Mouse (Mus musculus) CH12.LX (cell line): Measurements from ENCODE around the gene Sdhaf1. TPM values are rescaled to one million over a fixed set of nuclear protein-coding genes. Genes with fewer than 3 reads are reported as not detected.

ENCODE experiments used
- DNase-seq: peaks from one replicate; pipeline ENCODE4 v3.0.0-alpha.2; 2013; ENCODE audit errors: extremely low read depth
- H3K27ac ChIP-seq: 2 replicates; pipeline ENCODE4 v1.5.1; 2012; ENCODE audit warnings: low read depth, mild to moderate bottlenecking, control low read depth, moderate library complexity; ENCODE audit not compliant: insufficient read depth
- H3K27me3 ChIP-seq: replicated peaks from 2 replicates; pipeline ENCODE3; 2012; ENCODE audit warnings: inconsistent platforms
- H3K36me3 ChIP-seq, 2 experiments: replicated peaks in 1 of 2; 2 replicates each; pipeline versions ENCODE3 to v1.6.1; 2012; ENCODE audit warnings: inconsistent platforms in 1 of 2, low read length in 1 of 2, mild to moderate bottlenecking in 1 of 2, mixed read lengths in 1 of 2, moderate library complexity in 1 of 2; ENCODE audit not compliant: control insufficient read depth in 1 of 2, insufficient read depth in 1 of 2
- H3K4me1 ChIP-seq, 2 experiments: 2 replicates each; pipeline ENCODE4 v1.6.1; 2012; ENCODE audit warnings: inconsistent platforms in 1 of 2, moderate library complexity in 1 of 2; ENCODE audit not compliant: insufficient read depth in 2 of 2, control insufficient read depth in 1 of 2
- H3K4me2 ChIP-seq: 2 replicates; pipeline ENCODE4 v1.6.1; 2012; ENCODE audit warnings: low read depth, mild to moderate bottlenecking, control low read depth; ENCODE audit not compliant: poor library complexity, insufficient read depth, severe bottlenecking
- H3K4me3 ChIP-seq, 3 experiments: fragments of 150-350 bp in 1 of 3; sonication (generic) in 1 of 3; replicated peaks in 1 of 3; 2 replicates each; pipeline versions ENCODE3 to v1.5.1; 2011 to 2012; ENCODE audit warnings: low read depth in 2 of 3, low read length in 2 of 3, mild to moderate bottlenecking in 2 of 3, moderate library complexity in 2 of 3, control low read depth in 1 of 3, improper control_type of control experiment in 1 of 3, inconsistent platforms in 1 of 3, mixed read lengths in 1 of 3; ENCODE audit not compliant: poor library complexity in 1 of 3
- H3K79me2 ChIP-seq: replicated peaks from 2 replicates; pipeline ENCODE4 v1.6.1; 2012; ENCODE audit warnings: mild to moderate bottlenecking, moderate library complexity; ENCODE audit not compliant: control insufficient read depth, poor library complexity, insufficient read depth, severe bottlenecking; ENCODE audit errors: extremely low read depth
- H3K9ac ChIP-seq: 2 replicates; pipeline ENCODE4 v1.6.1; 2012; ENCODE audit warnings: low read depth, mild to moderate bottlenecking, control low read depth, moderate library complexity; ENCODE audit not compliant: insufficient read depth
- H3K9me3 ChIP-seq: replicated peaks from 2 replicates; pipeline ENCODE3; 2012; ENCODE audit warnings: low read length, inconsistent platforms, mixed read lengths
- CTCF ChIP-seq, 2 experiments: IDR thresholded peaks in 1 of 2; conservative IDR thresholded peaks in 1 of 2; 2 replicates each; pipeline ENCODE4 v1.5.1; 2011 to 2012; ENCODE audit warnings: low read depth in 2 of 2, low read length in 2 of 2, improper control_type of control experiment in 1 of 2, inconsistent platforms in 1 of 2, mild to moderate bottlenecking in 1 of 2, moderate library complexity in 1 of 2
- ELF1 ChIP-seq: IDR thresholded peaks from 2 replicates; pipeline ENCODE4 v1.6.1; 2014; ENCODE audit warnings: low read depth, mild to moderate bottlenecking, inconsistent platforms, low read length, improper control_type of control experiment
- EP300 ChIP-seq: IDR thresholded peaks from 2 replicates; pipeline ENCODE4 v1.6.1; 2011; ENCODE audit warnings: low read length, improper control_type of control experiment
- HCFC1 ChIP-seq: IDR thresholded peaks from 2 replicates; pipeline ENCODE4 v1.6.1; 2012; ENCODE audit warnings: low read depth, mild to moderate bottlenecking, inconsistent platforms, low read length, improper control_type of control experiment
- JUN ChIP-seq: IDR thresholded peaks from 2 replicates; pipeline ENCODE4 v1.6.1; 2011; ENCODE audit warnings: low read depth, mild to moderate bottlenecking, low read length, improper control_type of control experiment, moderate library complexity; ENCODE audit not compliant: insufficient read depth
- JUND ChIP-seq: conservative IDR thresholded peaks from 2 replicates; pipeline ENCODE4 v1.6.1; 2011; ENCODE audit warnings: low read depth, low read length, improper control_type of control experiment
- MAFK ChIP-seq: IDR thresholded peaks from 2 replicates; pipeline ENCODE4 v1.6.1; 2011; ENCODE audit warnings: low read length, improper control_type of control experiment; ENCODE audit not compliant: insufficient replicate concordance
- MAX ChIP-seq: IDR thresholded peaks from 2 replicates; pipeline ENCODE4 v1.6.1; 2011; ENCODE audit warnings: low read length, improper control_type of control experiment
- MEF2A ChIP-seq: IDR thresholded peaks from 2 replicates; pipeline ENCODE4 v1.6.1; 2014; ENCODE audit warnings: low read depth, mild to moderate bottlenecking, inconsistent platforms, low read length, improper control_type of control experiment, borderline replicate concordance
- MXI1 ChIP-seq: IDR thresholded peaks from 2 replicates; pipeline ENCODE4 v1.6.1; 2011; ENCODE audit warnings: mild to moderate bottlenecking, low read depth, low read length, improper control_type of control experiment
- MYC ChIP-seq: IDR thresholded peaks from 2 replicates; pipeline ENCODE4 v1.6.1; 2011; ENCODE audit warnings: low read depth, mild to moderate bottlenecking, improper control_type of control experiment, low read length
- NELFE ChIP-seq: IDR thresholded peaks from 2 replicates; pipeline ENCODE4 v1.6.1; 2011; ENCODE audit warnings: low read depth, low read length, improper control_type of control experiment
- PAX5 ChIP-seq: IDR thresholded peaks from 2 replicates; pipeline ENCODE4 v1.6.1; 2012; ENCODE audit warnings: low read length, inconsistent platforms, mixed read lengths
- POLR2AphosphoS2 ChIP-seq: IDR thresholded peaks from 2 replicates; pipeline ENCODE4 v1.6.1; 2011; ENCODE audit warnings: low read depth, low read length, improper control_type of control experiment
- RCOR1 ChIP-seq: conservative IDR thresholded peaks from 2 replicates; pipeline ENCODE4 v1.6.1; 2012; ENCODE audit warnings: low read depth, mild to moderate bottlenecking, inconsistent platforms, low read length, improper control_type of control experiment
- TCF12 ChIP-seq: IDR thresholded peaks from 2 replicates; pipeline ENCODE4 v1.6.1; 2014; ENCODE audit warnings: low read depth, mild to moderate bottlenecking, inconsistent platforms, low read length, improper control_type of control experiment
- UBTF ChIP-seq: IDR thresholded peaks from 2 replicates; pipeline ENCODE4 v1.6.1; 2012; ENCODE audit warnings: low read depth, mild to moderate bottlenecking, inconsistent platforms, low read length, improper control_type of control experiment, moderate library complexity
- USF1 ChIP-seq: IDR thresholded peaks from 2 replicates; pipeline ENCODE4 v1.6.1; 2014; ENCODE audit warnings: low read depth, mild to moderate bottlenecking, inconsistent platforms, low read length, improper control_type of control experiment
- ZC3H11A ChIP-seq: IDR thresholded peaks from 2 replicates; pipeline ENCODE4 v1.6.1; 2012; ENCODE audit warnings: low read depth, mild to moderate bottlenecking, inconsistent platforms, low read length, improper control_type of control experiment
- ZKSCAN1 ChIP-seq: IDR thresholded peaks from 2 replicates; pipeline ENCODE4 v1.6.1; 2012; ENCODE audit warnings: low read depth, inconsistent platforms, low read length, improper control_type of control experiment, borderline replicate concordance
- ZMIZ1 ChIP-seq: IDR thresholded peaks from 2 replicates; pipeline ENCODE4 v1.6.1; 2012; ENCODE audit warnings: low read depth, mild to moderate bottlenecking, inconsistent platforms, low read length, improper control_type of control experiment
- dilution Hi-C: fragments of 300-500 bp; cut with MboI; formaldehyde crosslinking; loops from 2 replicates; pipeline ENCODE4 v1.14.3; 2020; ENCODE audit warnings: low sequenced_read_pairs; ENCODE audit not compliant: extremely low pct_unique_long_range_greater_than_20kb, extremely low pct_ligation_motif_present
- in situ Hi-C: fragments of 300-500 bp; cut with MboI; formaldehyde crosslinking; loops from 3 replicates; pipeline ENCODE4 v1.14.3; 2019; ENCODE audit warnings: low sequenced_read_pairs, low pct_ligation_motif_present, low pct_unique_long_range_greater_than_20kb, mixed read lengths
- polyA plus RNA-seq: library from polyadenylated mRNA; unstranded; fragments of >175 nt; gene quantifications from 2 replicates; pipeline ENCODE4 v1.2.1, GENCODE M21; 2012; ENCODE audit warnings: low read depth; ENCODE audit not compliant: insufficient read length
- total RNA-seq, 2 experiments: library from RNA; depleted of rRNA; stranded (reverse); fragments of 300-350 nt in 1 of 2; fragments of >200 nt in 1 of 2; gene quantifications; 2 replicates each; pipeline ENCODE4 v1.2.3; 2012 to 2014

Sdhaf1 gene
- total and polyA plus RNA-seq, 3 experiments, result 8.8 to 18.5 (median 12.8) TPM

- TF ChIP-seq MYC, result no peak
- TF ChIP-seq HCFC1, result no peak
- no peak for TF ChIP-seq MAX
- TF ChIP-seq UBTF, result no peak
Measured at GRCm38 (mm10) chr7:30325364-30325763, 1.7 kb upstream of the Sdhaf1 start (continued).

GRCm38 (mm10) chr7:30324300-30324944 is 727 bp upstream of the Sdhaf1 start:
- Histone ChIP-seq H3K4me1 (peaks cover 13 to 40% of the 10 kb centered on the region in 2 experiments), H3K9ac (no peak overlapping the region), H3K9me3 (peaks cover 18% of the 10 kb centered on the region), H3K27me3 (peaks cover 20% of the 10 kb centered on the region), H3K4me3 (no peak overlapping the region), H3K36me3 (peaks cover 0 to 15% of the 10 kb centered on the region in 2 experiments), H3K4me2 (no peak overlapping the region), H3K79me2 (no peaks in the 10 kb centered on the region), H3K27ac (no peak overlapping the region)
- dilution Hi-C loops (no loop called here), in situ Hi-C loops (no loop called here)
- no peak for DNase-seq
- TF ChIP-seq RCOR1 (no peak), JUND (no peak), HCFC1 (no peak), PAX5 (no peak), MEF2A (no peak), JUN (no peak), MXI1 (no peak), MAFK (no peak), MAX (no peak), MYC (no peak), ZKSCAN1 (no peak), ELF1 (no peak), NELFE (no peak), ZMIZ1 (no peak), CTCF (conservative IDR thresholded peaks at IDR 0.05 in 1 of 2, IDR thresholded peaks at IDR 0.05 in 1 of 2; ENCODE audit: low read depth in 2 of 2, low read length in 2 of 2) (no peak), ZC3H11A (no peak), EP300 (no peak), USF1 (no peak), TCF12 (no peak), POLR2AphosphoS2 (no peak)
